Mouse (Mus musculus) limb, embryonic 13.5 days (tissue): ENCODE results near the gene Ube2q2. TPM values are rescaled to one million over a fixed set of nuclear protein-coding genes. Genes with fewer than 3 reads are reported as not detected.
A peak's percentile ranks its signal among the peaks of the same experiment; 100 is the strongest.
"Not testable (repeated sequence)": the region's sequence is repeated elsewhere in the genome, so short reads cannot be mapped to it uniquely, and the experiment has no call there.

Source experiments
- ATAC-seq: fragments of 200-750 bp; cut with Nextera tagmentation; 2 replicates; pipeline ENCODE4 v1.8.0; 2017; ENCODE audit warnings: low read depth, moderate number of reproducible peaks, moderate TSS enrichment; ENCODE audit not compliant: low FRiP score
- H3K27ac ChIP-seq: fragments of 300-500 bp; sonication (generic); 2 replicates; pipeline ENCODE4 v1.5.1; 2015; ENCODE audit warnings: inconsistent platforms, mild to moderate bottlenecking, moderate library complexity
- H3K27me3 ChIP-seq: fragments of 300-500 bp; sonication (generic); 2 replicates; pipeline ENCODE4 v1.6.1; 2015; ENCODE audit warnings: mild to moderate bottlenecking, inconsistent platforms
- H3K36me3 ChIP-seq: fragments of 300-500 bp; sonication (generic); 2 replicates; pipeline ENCODE4 v1.6.1; 2015; ENCODE audit warnings: inconsistent platforms, mild to moderate bottlenecking, moderate library complexity
- H3K4me1 ChIP-seq: fragments of 300-500 bp; sonication (generic); 2 replicates; pipeline ENCODE4 v1.6.1; 2015; ENCODE audit warnings: inconsistent platforms
- H3K4me2 ChIP-seq: fragments of 300-500 bp; sonication (generic); replicated peaks from 2 replicates; pipeline ENCODE4 v1.6.1; 2015; ENCODE audit warnings: inconsistent platforms, mild to moderate bottlenecking, moderate library complexity
- H3K4me3 ChIP-seq: fragments of 300-500 bp; sonication (generic); 2 replicates; pipeline ENCODE4 v1.5.1; 2015; ENCODE audit warnings: moderate library complexity, mild to moderate bottlenecking, inconsistent platforms
- H3K9ac ChIP-seq: fragments of 300-500 bp; sonication (generic); 2 replicates; pipeline ENCODE4 v1.6.1; 2015; ENCODE audit warnings: mild to moderate bottlenecking, inconsistent platforms
- H3K9me3 ChIP-seq: fragments of 300-500 bp; sonication (generic); 2 replicates; pipeline ENCODE4 v1.6.1; 2016; ENCODE audit warnings: inconsistent platforms
- WGBS: fragments of 180-500 bp; shearing (Covaris S2); methylation state at CpG from one replicate; pipeline ENCODE4 v1.1.7; 2015; 5-methylcytosine and 5-hydroxymethylcytosine counted together
- polyA plus RNA-seq: library from polyadenylated mRNA; unstranded; fragments of >200 nt; fragmentation: Nextera tagmentation; extraction: Ambion mirVana; gene quantifications from 2 replicates; pipeline ENCODE4 v1.2.1, GENCODE M21; 2015

The Ube2q2 gene
- polyA plus RNA-seq, 1 experiment from 2014 or later, result 39.3 TPM

DNA sequence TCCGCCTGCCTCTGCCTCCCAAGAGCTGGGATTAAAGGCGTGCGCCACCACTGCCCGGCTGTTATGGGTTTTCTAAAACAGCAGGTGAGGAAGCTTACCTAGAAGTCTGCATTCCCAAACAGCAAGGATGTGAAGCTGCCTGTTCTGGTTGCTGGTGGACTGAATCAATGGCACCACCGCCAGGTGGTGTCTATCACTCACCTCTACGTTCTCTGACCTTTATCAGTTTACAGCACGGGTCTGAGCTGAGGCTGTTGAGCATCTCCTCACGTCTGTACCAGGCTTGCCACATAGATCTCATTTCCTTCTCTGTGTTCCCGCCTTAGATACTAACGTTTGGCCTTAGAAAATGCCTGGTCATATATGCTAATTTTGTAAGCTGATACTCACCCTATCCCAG, 80.4 kb downstream of the Ube2q2 start:
- Histone ChIP-seq H3K27ac (no peak overlapping the region), H3K4me3 (no peak overlapping the region), H3K36me3 (peaks cover 11% of the 10 kb centered on the region), H3K4me2 (no peak overlapping the region), H3K4me1 (no peaks in the 10 kb centered on the region), H3K9me3 (no peaks in the 10 kb centered on the region), H3K27me3 (no peaks in the 10 kb centered on the region), H3K9ac (no peak overlapping the region)
- 61% methylated on average over 10 of the region's 10 CpGs for WGBS
- ATAC-seq, result no peak

DNA sequence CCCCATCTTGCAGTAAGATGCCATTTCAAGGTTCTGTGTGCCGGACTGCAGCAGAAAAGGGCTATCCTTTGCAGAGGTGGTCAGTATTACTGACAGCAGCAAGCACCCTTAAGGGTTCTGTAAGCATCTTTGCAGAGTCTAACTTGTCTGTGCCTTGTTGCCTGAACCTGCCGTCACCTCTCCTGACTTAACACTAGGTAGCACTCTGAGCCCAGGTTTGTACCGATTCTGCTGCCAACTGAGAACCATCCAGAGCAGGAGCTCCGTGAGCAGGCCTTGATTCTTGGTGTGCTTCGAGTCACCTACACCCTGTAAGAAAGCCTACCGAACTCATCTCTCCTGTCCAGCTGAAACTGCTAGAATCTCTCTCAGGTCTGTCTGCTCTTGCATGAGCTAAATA, 82.9 kb downstream of the Ube2q2 start:
- no peak for ATAC-seq
- H3K4me2 ChIP-seq, result no peak overlapping the region
- H3K36me3 ChIP-seq, result no peaks in the 10 kb centered on the region
- 60% methylated on average over 6 of the region's 6 CpGs for WGBS
- H3K27ac ChIP-seq, result no peak overlapping the region
- H3K9ac ChIP-seq, result no peak overlapping the region
- no peaks in the 10 kb centered on the region for H3K9me3 ChIP-seq
- no peak overlapping the region for H3K4me3 ChIP-seq
- no peaks in the 10 kb centered on the region for H3K4me1 ChIP-seq
- H3K27me3 ChIP-seq, result no peaks in the 10 kb centered on the region

DNA sequence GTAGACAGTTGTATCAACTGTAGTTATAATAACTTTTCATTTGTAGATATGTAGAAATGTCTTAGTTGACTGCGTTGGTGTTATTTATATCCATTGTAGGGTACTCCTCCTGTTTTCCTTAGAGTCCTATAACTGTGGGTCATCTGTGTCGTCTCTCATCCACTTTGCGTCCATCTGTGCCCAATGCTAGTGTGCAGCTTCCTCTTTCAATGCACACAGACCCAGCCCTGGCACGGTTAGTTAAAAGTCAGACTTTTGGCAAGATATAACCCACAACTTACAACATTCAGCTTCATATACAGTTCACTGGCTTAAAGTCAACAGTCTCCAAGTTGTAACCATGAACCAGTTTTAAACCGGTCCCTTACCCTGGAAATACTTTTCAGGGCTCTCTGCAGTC, 83.5 kb downstream of the Ube2q2 start:
- H3K36me3 ChIP-seq, result no peaks in the 10 kb centered on the region
- ATAC-seq, result no peak
- WGBS, result 89% methylated on average over 5 of the region's 5 CpGs
- no peaks in the 10 kb centered on the region for H3K27me3 ChIP-seq
- H3K27ac ChIP-seq, result no peak overlapping the region
- no peak overlapping the region for H3K9ac ChIP-seq
- no peak overlapping the region for H3K4me3 ChIP-seq
- no peaks in the 10 kb centered on the region for H3K9me3 ChIP-seq
- H3K4me2 ChIP-seq, result no peak overlapping the region
- H3K4me1 ChIP-seq, result no peaks in the 10 kb centered on the region

DNA sequence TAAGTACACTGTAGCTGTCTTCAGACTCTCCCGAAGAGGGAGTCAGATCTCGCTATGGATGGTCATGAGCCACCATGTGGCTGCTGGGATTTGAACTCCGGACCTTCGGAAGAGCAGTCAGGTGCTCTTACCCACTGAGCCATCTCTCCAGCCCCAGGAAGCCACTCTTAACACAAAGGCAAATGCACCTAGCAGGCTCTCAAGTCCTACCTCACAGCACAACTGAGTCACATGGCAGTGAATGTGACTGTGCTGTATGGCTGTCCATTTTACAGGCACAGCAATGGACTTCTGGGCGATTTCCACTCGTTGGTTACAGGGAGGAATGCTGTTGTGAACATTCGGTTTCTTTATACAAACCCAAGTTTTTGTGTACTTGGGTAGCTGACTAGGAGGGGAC, 83.9 kb downstream of the Ube2q2 start:
- 90% methylated on average over 7 of the region's 7 CpGs for WGBS
- no peaks in the 10 kb centered on the region for H3K9me3 ChIP-seq

DNA sequence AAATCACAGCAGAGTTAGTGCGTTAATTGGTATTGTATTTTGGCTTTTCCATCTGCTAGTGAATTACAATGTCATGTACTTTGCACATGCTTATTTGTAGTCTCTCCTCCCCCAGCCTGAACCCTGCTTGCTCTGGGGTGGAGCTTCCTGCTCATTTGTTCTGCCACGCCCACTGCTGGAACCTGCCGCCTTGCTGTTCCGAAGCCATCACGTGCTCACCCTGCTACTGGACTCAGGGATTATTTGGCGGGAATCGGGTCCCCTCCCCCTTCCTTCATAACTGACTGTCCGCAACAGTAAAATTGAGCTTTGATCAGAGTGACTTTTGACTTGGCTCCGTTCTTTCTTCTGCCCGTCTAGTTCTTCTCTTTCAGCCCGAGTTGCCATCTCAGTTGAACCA, 84.4 kb downstream of the Ube2q2 start:
- H3K9me3 ChIP-seq, ATAC-seq, H3K4me1 ChIP-seq, H3K36me3 ChIP-seq, H3K27me3 ChIP-seq, H3K9ac ChIP-seq, H3K4me2 ChIP-seq, H3K4me3 ChIP-seq, H3K27ac ChIP-seq: not testable (repeated sequence)
- 65% methylated on average over 11 of the region's 11 CpGs for WGBS

More for the DNA sequence above, 83.9 kb downstream of the Ube2q2 start:
- no peak overlapping the region for H3K9ac ChIP-seq
- H3K27me3 ChIP-seq, result no peaks in the 10 kb centered on the region
- no peak overlapping the region for H3K27ac ChIP-seq
- H3K4me2 ChIP-seq, result no peak overlapping the region
- H3K4me1 ChIP-seq, result no peaks in the 10 kb centered on the region
- ATAC-seq, result no peak
- no peak overlapping the region for H3K4me3 ChIP-seq
- H3K36me3 ChIP-seq, result no peaks in the 10 kb centered on the region

DNA sequence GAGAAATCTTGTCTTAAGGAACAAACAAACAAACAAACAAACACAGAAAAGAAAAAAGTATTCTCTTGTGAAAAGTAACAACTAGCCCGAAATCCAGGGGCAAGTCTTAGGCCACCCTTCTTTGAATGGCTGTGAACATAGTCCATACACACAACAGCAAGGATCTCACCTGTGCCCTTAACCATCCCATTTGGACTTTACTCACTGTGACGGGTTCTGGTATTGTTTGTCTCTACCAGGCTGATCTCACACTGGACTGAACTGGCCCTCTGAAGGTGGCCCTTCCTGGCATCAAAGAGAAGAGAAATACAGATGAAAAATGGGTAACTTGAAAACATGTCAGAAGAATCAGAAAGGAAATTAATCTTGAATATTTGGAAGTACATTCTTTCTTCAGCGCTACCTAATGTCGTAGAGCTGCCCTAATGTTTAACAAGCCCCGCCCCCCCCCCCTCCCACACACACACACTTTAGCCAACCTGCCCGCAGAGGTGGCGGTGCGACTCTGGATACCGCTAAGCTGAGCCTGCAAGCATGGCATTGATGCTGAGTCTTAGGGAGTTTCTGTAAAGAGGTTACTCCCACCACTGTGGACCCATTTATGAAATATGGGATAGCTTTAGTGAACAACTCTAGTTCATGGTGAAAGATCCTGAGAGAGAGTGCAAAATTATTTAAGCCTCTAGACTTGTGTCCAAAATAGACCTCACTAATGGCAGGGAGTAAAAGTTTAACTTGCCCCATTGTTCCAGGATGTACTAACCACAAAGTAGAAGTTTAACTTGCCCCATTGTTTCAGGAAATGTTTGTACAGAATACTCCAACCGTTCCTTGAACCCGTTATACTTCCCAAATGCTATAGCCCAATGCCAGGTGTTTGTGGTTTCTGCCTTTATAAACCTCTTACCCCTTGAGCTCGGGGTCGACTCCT, 87.8 kb downstream of the Ube2q2 start:
- no peaks in the 10 kb centered on the region for H3K9me3 ChIP-seq
- WGBS, result 77% methylated on average over 13 of the region's 13 CpGs
- no peaks in the 10 kb centered on the region for H3K4me1 ChIP-seq
- no peak overlapping the region for H3K27ac ChIP-seq
- no peak overlapping the region for H3K4me2 ChIP-seq
- no peak for ATAC-seq
- no peak overlapping the region for H3K9ac ChIP-seq
- H3K27me3 ChIP-seq, result 0 out of 2 replicates have a peak, but pooled peaks cover 4% of the 10 kb centered on the region
- H3K36me3 ChIP-seq, result no peaks in the 10 kb centered on the region
- H3K4me3 ChIP-seq, result no peak overlapping the region

DNA sequence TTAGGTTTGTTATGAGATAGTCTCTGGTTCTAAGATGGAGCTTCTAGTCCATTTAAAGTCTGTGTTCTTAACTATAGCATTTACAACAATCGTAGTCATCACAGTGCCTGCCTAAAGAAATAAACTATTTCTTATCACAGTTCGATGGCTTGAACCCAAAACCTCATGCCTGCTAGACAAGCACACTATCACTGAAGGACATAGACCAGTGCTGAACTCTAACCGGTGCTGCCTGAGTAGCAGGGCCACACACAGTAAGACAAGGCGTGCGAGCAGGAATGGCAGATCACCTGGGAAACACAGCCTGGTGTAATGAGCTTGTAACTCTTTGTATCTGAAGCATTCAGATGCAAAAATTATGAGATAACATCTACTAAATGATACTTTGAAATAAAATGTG, 92.2 kb downstream of the Ube2q2 start:
- Histone ChIP-seq H3K4me3 (no peak overlapping the region), H3K27me3 (0 out of 2 replicates have a peak, but pooled peaks cover 4% of the 10 kb centered on the region), H3K9me3 (no peaks in the 10 kb centered on the region), H3K36me3 (no peaks in the 10 kb centered on the region), H3K4me1 (no peaks in the 10 kb centered on the region), H3K9ac (no peak overlapping the region), H3K4me2 (no peak overlapping the region), H3K27ac (no peak overlapping the region)
- ATAC-seq, result no peak
- WGBS, result 88% methylated on average over 5 of the region's 5 CpGs

DNA sequence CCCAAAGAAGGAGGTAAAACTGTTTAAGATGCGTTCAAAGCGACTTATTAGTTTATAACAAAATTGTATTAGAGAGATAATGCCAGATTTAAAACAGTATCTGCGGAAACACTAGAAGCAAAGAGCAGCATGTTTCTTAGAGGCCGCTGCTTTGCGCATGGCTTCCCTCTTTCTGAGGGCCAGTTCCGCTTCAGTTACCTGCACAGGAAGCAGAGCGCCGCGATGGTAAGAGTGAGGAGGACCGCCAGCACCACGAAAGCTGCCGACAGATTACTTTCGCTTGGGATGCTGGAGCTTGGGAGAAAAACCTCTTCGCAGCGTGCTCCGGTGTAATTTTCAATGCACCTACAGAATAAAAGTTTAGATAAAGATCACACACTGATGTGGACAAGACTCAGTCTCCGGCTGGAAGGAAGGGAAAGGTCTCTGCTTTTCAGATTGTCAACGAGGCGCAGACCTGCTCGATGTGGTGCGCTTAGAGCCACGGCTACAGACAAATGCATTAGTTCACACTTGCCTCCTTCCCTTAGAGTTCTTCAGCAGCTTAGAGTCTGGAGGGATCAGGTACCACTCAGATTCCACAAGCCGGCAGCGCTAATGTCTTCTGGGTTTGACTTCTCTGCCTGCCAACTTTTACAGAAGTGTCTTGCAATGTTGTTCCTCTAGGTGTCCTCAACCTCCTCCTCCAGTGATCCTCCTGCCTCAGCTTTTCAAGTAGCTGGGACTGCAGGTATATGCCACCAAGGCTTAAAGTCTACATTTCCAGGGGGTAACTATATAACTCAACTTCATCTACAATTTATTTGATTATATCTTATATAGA, 93.4 kb downstream of the Ube2q2 start:
- Histone ChIP-seq H3K9me3 (no peaks in the 10 kb centered on the region), H3K4me2 (peak overlapping the region; percentile 57), H3K27ac (no peak overlapping the region), H3K27me3 (0 out of 2 replicates have a peak, but pooled peaks cover 4% of the 10 kb centered on the region), H3K36me3 (no peaks in the 10 kb centered on the region), H3K4me1 (no peaks in the 10 kb centered on the region), H3K9ac (peak overlapping the region; percentile 51; the same call in 1 of the 2 replicates), H3K4me3 (peak overlapping the region; percentile 34)
- no peak for ATAC-seq
- WGBS, result 43% methylated on average over 24 of the region's 24 CpGs

DNA sequence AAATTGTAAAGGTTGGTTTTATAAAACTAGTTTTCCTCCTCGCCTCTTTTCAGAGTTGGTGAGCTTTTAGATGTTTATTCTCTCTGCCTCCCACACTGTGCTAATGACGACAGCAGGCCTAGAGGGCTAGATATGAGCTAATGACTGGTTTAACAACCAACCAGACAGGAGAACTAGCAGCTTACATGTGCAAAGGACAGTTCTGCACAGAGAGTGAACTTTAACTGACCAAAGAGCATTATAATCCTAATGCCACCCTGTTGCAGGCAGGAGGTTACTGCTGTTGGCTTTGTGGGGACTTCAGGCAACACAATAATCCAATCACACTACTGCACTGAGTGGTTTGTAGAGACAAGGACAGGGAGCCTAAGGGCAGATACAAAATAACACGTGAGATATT, 94.6 kb downstream of the Ube2q2 start:
- Histone ChIP-seq H3K27me3 (0 out of 2 replicates have a peak, but pooled peaks cover 4% of the 10 kb centered on the region), H3K36me3 (no peaks in the 10 kb centered on the region), H3K9ac (no peak overlapping the region), H3K4me1 (no peaks in the 10 kb centered on the region), H3K4me3 (no peak overlapping the region), H3K27ac (no peak overlapping the region), H3K4me2 (no peak overlapping the region), H3K9me3 (no peaks in the 10 kb centered on the region)
- no peak for ATAC-seq
- WGBS, result 72% methylated on average over 3 of the region's 3 CpGs

DNA sequence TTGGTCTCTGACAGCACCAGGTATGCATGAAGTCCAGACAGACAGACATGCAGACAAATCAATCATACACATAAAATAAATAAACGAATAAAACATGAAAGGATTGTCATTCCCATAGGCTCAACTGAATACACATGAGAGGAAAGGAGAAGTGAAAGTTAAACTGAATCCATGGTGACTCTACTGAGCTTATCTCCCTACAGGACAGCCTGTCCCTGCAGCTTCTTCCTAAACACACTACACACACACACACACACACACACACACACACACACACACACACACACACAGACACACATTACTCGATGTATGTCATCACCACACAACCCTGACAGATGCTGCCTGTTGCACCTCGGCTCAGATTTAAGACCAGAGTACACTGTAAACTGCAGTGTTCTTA, 95.4 kb downstream of the Ube2q2 start:
- Histone ChIP-seq H3K36me3 (no peaks in the 10 kb centered on the region), H3K4me3 (no peak overlapping the region), H3K27ac (no peak overlapping the region), H3K4me2 (no peak overlapping the region), H3K9me3 (no peaks in the 10 kb centered on the region), H3K4me1 (no peaks in the 10 kb centered on the region), H3K9ac (no peak overlapping the region), H3K27me3 (0 out of 2 replicates have a peak, but pooled peaks cover 4% of the 10 kb centered on the region)
- 78% methylated on average over 3 of the region's 3 CpGs for whole genome bisulfite sequencing
- ATAC-seq, result no peak

DNA sequence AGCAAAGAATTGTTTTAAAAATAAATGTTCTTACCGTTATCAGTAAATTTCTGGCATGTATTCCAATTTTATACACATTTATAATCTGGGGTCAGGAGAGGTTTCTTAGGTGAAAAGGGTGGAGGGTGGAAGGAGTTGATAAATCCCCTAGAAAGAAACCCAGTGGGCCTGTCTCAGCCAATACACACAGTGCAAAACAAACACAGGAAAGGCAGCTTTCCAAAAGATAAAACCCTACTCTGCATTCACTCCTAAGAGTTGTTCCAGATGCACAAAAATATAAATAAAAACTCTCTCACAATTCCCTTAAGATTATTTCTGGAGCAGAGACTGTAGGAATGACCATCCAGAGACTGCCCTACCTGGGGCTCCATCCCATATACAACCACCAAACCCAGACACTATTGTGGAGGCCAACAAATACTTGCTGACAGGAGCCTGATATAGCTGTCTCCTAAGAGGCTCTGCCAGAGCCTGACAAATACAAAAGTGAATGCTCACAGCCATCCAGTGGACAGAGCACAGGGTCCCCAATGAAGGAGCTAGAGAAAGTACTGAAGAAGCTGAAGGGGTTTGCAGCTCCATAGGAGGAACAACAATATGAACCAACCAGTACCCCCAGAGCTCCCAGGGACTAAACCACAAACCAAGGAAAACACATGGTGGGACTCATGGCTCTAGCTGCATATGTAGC, 96.5 kb downstream of the Ube2q2 start:
- H3K9ac ChIP-seq, H3K4me2 ChIP-seq, H3K27me3 ChIP-seq, H3K36me3 ChIP-seq, H3K27ac ChIP-seq, H3K4me1 ChIP-seq, ATAC-seq, H3K9me3 ChIP-seq, H3K4me3 ChIP-seq: not testable (repeated sequence)
- WGBS, result 95% methylated on average over 1 of the region's 1 CpGs

DNA sequence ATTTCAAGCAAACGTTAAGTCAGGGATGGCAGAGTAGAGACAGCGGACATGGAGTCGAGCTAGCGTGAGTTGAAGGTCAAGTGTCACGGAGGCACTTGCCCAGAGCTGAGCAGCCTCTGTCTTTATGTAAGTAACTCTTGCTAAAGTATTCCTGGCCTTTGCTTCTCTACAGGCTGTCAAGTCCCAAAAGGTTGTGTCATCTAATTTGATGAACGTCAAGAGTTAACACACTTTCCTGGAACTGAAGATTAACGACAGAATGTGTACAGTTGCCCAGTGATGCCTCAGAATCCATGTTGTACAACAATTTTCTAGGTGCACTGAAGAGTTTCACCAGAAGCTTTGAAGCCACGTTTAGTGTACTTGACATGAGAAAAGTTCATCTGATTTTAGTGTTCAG, 97.8 kb downstream of the Ube2q2 start:
- H3K36me3 ChIP-seq, result no peaks in the 10 kb centered on the region
- no peaks in the 10 kb centered on the region for H3K9me3 ChIP-seq
- no peak overlapping the region for H3K9ac ChIP-seq
- 68% methylated on average over 8 of the region's 8 CpGs for WGBS
- no peak overlapping the region for H3K4me2 ChIP-seq
- no peak overlapping the region for H3K27ac ChIP-seq
- ATAC-seq, result no peak
- no peaks in the 10 kb centered on the region for H3K4me1 ChIP-seq
- H3K4me3 ChIP-seq, result no peak overlapping the region
- no peaks in the 10 kb centered on the region for H3K27me3 ChIP-seq
